Mouse (Mus musculus): ENCODE data around the gene Efcab14. TPM values are rescaled to one million over a fixed set of nuclear protein-coding genes. Genes with fewer than 3 reads are reported as not detected.

Gene Efcab14
- polyA plus RNA-seq, 1 experiment, result 19.1 TPM

Other genes with a start within 250 kb of the Efcab14 start
- not detected in 2 replicates for gene Cyp4a14, start 241.6 kb upstream of the Efcab14 start, polyA plus RNA-seq (2012; rRNA removed)
- not detected in 2 replicates for gene Cyp4a10, start 219.5 kb upstream of the Efcab14 start, polyA plus RNA-seq (2012; rRNA removed)
- gene Cyp4a31, start 174.1 kb upstream of the Efcab14 start, polyA plus RNA-seq (2012; rRNA removed), result not detected in 2 replicates
- gene Cyp4a32, start 136.8 kb upstream of the Efcab14 start, polyA plus RNA-seq (2012; rRNA removed), result not detected in 2 replicates
- gene Cyp4b1, start 90.0 kb upstream of the Efcab14 start, polyA plus RNA-seq (2012; rRNA removed), result 32.9 and 138 TPM in 2 replicates
- gene Tex38, start 43.3 kb downstream of the Efcab14 start, polyA plus RNA-seq (2012; rRNA removed), result 0.32 and 0.60 TPM in 2 replicates
- 15.0 and 24.4 TPM in 2 replicates for gene Atpaf1, start 47.1 kb downstream of the Efcab14 start, polyA plus RNA-seq (2012; rRNA removed)
- 16.7 and 62.4 TPM in 2 replicates for gene Mob3c, start 90.3 kb downstream of the Efcab14 start, polyA plus RNA-seq (2012; rRNA removed)
- 23.6 and 39.7 TPM in 2 replicates for gene Mknk1, start 101.5 kb downstream of the Efcab14 start, polyA plus RNA-seq (2012; rRNA removed)
- gene Kncn, start 146.7 kb downstream of the Efcab14 start, polyA plus RNA-seq (2012; rRNA removed), result not detected in 2 replicates
- not detected in 2 replicates for gene 6430628N08Rik, start 152.9 kb downstream of the Efcab14 start, polyA plus RNA-seq (2012; rRNA removed)
- gene Dmbx1, start 202.2 kb downstream of the Efcab14 start, polyA plus RNA-seq (2012; rRNA removed), result not detected in 2 replicates

Measured in large intestine, adult 2 months (tissue).